Mouse (Mus musculus): ENCODE data around the gene Srcin1. TPM values are rescaled to one million over a fixed set of nuclear protein-coding genes. Genes with fewer than 3 reads are reported as not detected.
A peak's percentile ranks its signal among the peaks of the same experiment; 100 is the strongest.

Gene Srcin1
- polyA plus RNA-seq (2015; fragmentation: Nextera tagmentation; extraction: Ambion mirVana): 0.03 and 0.08 TPM in 2 replicates

DNA sequence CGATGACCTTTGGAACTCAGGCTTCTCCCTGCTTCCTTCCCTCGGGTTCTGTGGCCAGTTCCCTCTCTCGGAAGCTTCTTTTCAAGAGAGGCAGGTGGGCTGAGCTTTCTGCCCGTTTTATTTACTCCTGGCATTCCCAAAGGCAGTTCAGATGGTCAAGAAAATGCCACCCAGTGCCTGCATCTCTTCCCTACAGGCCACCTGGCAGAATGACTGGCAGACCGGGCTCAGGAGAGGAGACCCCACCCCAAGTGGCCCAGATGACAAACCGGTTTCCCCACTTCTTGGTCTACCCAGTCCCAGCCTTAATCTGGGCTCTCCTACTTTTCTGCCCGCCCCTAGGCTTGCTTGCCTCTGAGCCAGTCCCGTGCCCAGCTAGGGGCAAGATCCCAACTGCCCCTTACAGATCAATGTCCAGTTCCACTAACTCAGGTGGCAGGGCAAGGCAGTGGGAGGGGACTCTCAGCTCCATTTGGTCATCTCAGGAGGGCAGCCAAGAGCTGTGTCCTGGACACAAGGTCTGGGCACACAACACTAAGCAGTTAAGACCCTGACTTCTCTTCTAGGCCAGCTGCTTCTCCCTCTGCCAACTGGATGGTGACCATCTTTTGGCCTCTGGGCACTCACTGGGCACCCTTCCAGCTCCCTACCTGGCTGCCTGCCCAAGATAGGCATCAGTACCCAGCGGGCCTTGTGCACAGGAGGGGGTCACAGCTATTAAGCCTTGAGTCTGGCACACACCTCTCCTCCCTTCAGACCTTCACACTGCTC, at the start of gene Srcin1:
TSS of gene Srcin1 (minus strand) at position 51 of the 771 bp plus-strand sequence.
- Histone ChIP-seq H3K27me3 (replicated peaks) (peaks cover 88% of the 10 kb centered on the region), H3K4me1 (peaks cover 17% of the 10 kb centered on the region), H3K27ac (replicated peaks) (no peak within 1 kb of the TSS), H3K4me2 (peak within 1 kb of the TSS; percentile 99), H3K9me3 (no peaks in the 10 kb centered on the region), H3K4me3 (peak within 1 kb of the TSS; percentile 72), H3K9ac (peak within 1 kb of the TSS; percentile 81), H3K36me3 (no peaks in the 10 kb centered on the region)
- ATAC-seq (ENCODE audit: extremely low read depth, insufficient number of reproducible peaks, low FRiP score, low TSS enrichment): no peak
- WGBS: 20% methylated on average over 9 of the region's 9 CpGs

DNA sequence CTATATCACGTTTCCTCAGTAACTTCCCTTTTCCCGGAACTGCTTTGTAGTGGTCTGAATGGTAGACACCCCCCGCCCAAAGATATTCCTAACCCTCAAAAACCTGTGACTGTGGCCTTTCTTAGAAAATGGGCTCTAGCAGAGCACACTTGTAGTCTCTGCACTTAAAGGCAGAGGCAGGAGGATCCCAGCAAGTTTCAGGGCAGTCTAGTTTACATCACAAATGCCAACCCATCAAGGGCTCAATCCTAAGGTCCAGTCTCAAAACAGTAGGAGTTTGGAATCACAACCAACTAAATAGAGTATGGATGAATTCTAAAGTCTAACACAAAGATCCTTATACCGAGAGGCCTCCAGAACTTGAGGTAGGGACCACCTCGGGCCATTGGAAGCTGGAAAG, 49.6 kb upstream of the Srcin1 start:
- no peaks in the 10 kb centered on the region for H3K36me3 ChIP-seq
- H3K27ac ChIP-seq (replicated peaks): no peak overlapping the region
- WGBS: 59% methylated on average over 5 of the region's 5 CpGs
- no peak overlapping the region for H3K9ac ChIP-seq
- ATAC-seq (ENCODE audit: extremely low read depth, insufficient number of reproducible peaks, low FRiP score, low TSS enrichment): no peak
- H3K4me1 ChIP-seq: peaks cover 32% of the 10 kb centered on the region
- no peaks in the 10 kb centered on the region for H3K9me3 ChIP-seq
- peaks cover 83% of the 10 kb centered on the region for H3K27me3 ChIP-seq (replicated peaks)
- no peak overlapping the region for H3K4me2 ChIP-seq
- H3K4me3 ChIP-seq: no peak overlapping the region

DNA sequence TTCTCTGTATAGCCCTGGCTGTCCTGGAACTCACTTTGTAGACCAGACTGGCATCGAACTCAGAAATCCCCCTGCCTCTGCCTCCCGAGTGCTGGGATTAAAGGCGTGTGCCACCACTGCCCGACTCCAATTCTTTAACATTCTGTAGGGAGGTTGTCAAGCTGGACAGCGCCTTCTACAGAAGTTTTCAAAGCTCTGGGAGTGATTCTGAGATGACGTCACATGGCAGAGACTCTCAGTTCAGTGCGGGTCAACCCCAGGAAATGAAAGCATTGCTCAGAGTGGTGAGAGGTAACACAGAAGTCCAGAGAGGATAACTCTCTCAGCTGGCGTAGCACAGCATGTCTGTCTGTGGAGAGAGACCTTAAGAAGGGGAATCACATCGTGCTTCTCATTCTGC, 47.2 kb upstream of the Srcin1 start:
- no peak overlapping the region for H3K9ac ChIP-seq
- peaks cover 15% of the 10 kb centered on the region for H3K4me1 ChIP-seq
- H3K36me3 ChIP-seq: no peaks in the 10 kb centered on the region
- H3K27me3 ChIP-seq (replicated peaks): peaks cover 78% of the 10 kb centered on the region
- no peak for ATAC-seq (ENCODE audit: extremely low read depth, insufficient number of reproducible peaks, low FRiP score, low TSS enrichment)
- H3K9me3 ChIP-seq: no peaks in the 10 kb centered on the region
- 48% methylated on average over 9 of the region's 9 CpGs for WGBS
- no peak overlapping the region for H3K4me3 ChIP-seq
- no peak overlapping the region for H3K27ac ChIP-seq (replicated peaks)
- no peak overlapping the region for H3K4me2 ChIP-seq

DNA sequence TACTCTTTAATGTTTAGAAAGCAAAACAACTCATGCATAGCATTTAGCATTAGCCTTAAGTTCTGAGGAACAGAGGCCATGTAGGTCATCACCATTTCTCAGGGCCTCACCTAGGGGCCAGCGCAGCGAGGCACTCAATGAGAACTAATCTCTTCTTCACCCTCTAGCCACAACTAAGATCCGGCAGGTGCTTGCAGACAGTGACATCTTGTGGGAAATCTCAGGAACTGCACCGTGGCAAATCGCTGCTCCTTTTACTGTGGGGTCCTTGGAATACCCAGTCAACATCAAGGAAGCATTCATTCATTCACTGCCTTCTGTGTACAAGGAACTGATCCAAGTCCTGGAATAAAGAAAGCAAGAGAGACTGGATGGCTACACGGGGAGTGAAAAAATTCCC, 46.5 kb upstream of the Srcin1 start:
- peaks cover 8% of the 10 kb centered on the region for H3K4me1 ChIP-seq
- no peak overlapping the region for H3K4me3 ChIP-seq
- H3K9ac ChIP-seq: no peak overlapping the region
- peaks cover 78% of the 10 kb centered on the region for H3K27me3 ChIP-seq (replicated peaks)
- H3K4me2 ChIP-seq: no peak overlapping the region
- no peaks in the 10 kb centered on the region for H3K9me3 ChIP-seq
- H3K36me3 ChIP-seq: no peaks in the 10 kb centered on the region
- H3K27ac ChIP-seq (replicated peaks): no peak overlapping the region
- ATAC-seq (ENCODE audit: extremely low read depth, insufficient number of reproducible peaks, low FRiP score, low TSS enrichment): 0 out of 2 replicates have a peak, but pooled peaks have one; percentile 25
- WGBS: 1% methylated on average over 6 of the region's 6 CpGs

DNA sequence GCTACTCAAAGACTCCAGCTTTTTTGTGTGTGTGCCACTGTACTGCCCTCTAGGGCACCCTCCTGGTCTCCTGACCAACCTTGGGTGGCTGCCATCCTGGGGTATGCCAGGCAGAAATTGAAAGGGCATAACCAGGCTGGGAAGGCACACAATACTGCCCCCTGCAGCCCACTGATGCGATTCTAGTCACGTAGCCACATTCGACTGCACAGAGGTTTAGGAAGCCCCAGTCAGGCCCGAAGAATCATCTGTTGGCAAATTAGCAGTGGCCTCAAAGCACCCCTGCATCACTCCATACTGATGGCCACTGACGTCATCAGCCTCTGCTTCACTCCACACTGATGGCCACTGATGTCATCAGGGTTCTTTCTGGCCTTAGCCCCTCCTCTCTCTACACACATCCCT, 43.4 kb upstream of the Srcin1 start:
- peaks cover 68% of the 10 kb centered on the region for H3K27me3 ChIP-seq (replicated peaks)
- no peak for ATAC-seq (ENCODE audit: extremely low read depth, insufficient number of reproducible peaks, low FRiP score, low TSS enrichment)
- H3K4me2 ChIP-seq: no peak overlapping the region
- H3K9ac ChIP-seq: no peak overlapping the region
- H3K4me3 ChIP-seq: no peak overlapping the region
- 60% methylated on average over 5 of the region's 5 CpGs for WGBS
- H3K9me3 ChIP-seq: no peaks in the 10 kb centered on the region
- H3K4me1 ChIP-seq: no peaks in the 10 kb centered on the region
- H3K36me3 ChIP-seq: no peaks in the 10 kb centered on the region
- H3K27ac ChIP-seq (replicated peaks): no peak overlapping the region

DNA sequence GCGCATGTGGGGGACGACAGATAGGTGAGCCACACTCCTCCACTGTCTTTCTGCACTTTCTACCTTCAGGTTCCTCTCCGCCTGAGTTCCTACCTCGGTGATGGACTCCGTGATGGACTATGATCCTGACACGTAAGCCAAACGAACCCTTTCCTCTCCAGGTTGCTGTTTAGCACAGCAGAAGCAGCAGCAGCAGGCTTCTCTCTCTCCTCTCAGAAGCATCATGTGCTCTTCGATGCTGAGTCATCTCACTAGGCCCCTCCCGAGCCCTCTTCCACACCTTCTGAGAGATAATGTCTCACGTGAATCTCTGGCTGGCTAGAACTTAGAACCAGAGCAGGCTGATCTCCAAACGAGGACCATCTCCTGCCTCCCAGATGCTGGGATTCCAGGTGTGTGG, 42.4 kb upstream of the Srcin1 start:
- Histone ChIP-seq H3K9ac (no peak overlapping the region), H3K4me3 (no peak overlapping the region), H3K36me3 (no peaks in the 10 kb centered on the region), H3K4me1 (no peaks in the 10 kb centered on the region), H3K27ac (replicated peaks) (no peak overlapping the region), H3K9me3 (no peaks in the 10 kb centered on the region), H3K4me2 (no peak overlapping the region), H3K27me3 (replicated peaks) (peaks cover 57% of the 10 kb centered on the region)
- no peak for ATAC-seq (ENCODE audit: extremely low read depth, insufficient number of reproducible peaks, low FRiP score, low TSS enrichment)
- 51% methylated on average over 11 of the region's 11 CpGs for WGBS

DNA sequence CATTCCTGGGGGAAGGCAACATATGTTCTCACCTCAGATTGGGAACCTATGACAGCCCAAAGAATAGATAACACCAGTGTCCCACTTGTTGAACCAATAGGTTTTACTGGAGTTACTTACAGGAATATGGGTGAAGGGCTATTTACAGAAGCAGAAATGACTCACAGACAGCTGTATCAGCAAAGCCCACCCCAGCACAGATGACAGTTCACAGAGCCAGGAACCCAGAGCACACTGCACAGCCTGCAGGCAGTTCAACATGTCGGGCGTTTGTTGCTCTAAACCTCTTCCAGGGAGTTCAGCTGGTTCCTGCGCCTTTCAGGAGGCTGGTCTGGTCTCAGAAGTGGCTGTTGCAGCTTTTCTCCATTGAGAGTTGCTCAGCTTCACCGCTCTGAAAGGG, 39.3 kb upstream of the Srcin1 start:
- H3K4me3 ChIP-seq: no peak overlapping the region
- no peak overlapping the region for H3K27ac ChIP-seq (replicated peaks)
- ATAC-seq (ENCODE audit: extremely low read depth, insufficient number of reproducible peaks, low FRiP score, low TSS enrichment): no peak
- H3K9ac ChIP-seq: no peak overlapping the region
- no peaks in the 10 kb centered on the region for H3K36me3 ChIP-seq
- H3K4me2 ChIP-seq: no peak overlapping the region
- no peaks in the 10 kb centered on the region for H3K4me1 ChIP-seq
- 65% methylated on average over 4 of the region's 4 CpGs for WGBS
- peaks cover 59% of the 10 kb centered on the region for H3K27me3 ChIP-seq (replicated peaks)
- H3K9me3 ChIP-seq: no peaks in the 10 kb centered on the region

DNA sequence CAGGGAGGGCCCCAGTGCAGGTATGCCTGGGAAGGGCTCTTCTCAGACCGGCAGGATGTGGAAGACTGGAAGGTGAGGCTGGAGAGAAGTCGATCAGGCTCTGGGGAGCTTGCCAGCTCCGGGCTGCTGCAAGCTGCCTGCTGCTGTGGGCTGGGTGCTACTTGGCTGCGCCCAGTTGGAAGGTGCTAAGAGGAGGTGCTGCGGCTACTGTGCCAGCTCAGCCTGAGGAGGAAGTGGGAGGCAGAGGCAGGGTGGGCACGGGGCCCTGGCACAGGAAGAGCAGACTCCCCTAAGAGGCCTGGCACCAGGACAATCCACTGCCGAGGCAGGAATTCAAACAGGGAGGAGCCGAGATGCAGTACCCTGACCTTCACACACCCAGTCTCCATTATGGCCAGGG, 35.1 kb upstream of the Srcin1 start:
- 60% methylated on average over 8 of the region's 8 CpGs for WGBS
- no peak overlapping the region for H3K4me2 ChIP-seq
- H3K27me3 ChIP-seq (replicated peaks): peaks cover 40% of the 10 kb centered on the region
- no peak for ATAC-seq (ENCODE audit: extremely low read depth, insufficient number of reproducible peaks, low FRiP score, low TSS enrichment)
- no peaks in the 10 kb centered on the region for H3K36me3 ChIP-seq
- H3K27ac ChIP-seq (replicated peaks): no peak overlapping the region
- H3K4me3 ChIP-seq: no peak overlapping the region
- no peaks in the 10 kb centered on the region for H3K9me3 ChIP-seq
- H3K4me1 ChIP-seq: no peaks in the 10 kb centered on the region
- no peak overlapping the region for H3K9ac ChIP-seq

DNA sequence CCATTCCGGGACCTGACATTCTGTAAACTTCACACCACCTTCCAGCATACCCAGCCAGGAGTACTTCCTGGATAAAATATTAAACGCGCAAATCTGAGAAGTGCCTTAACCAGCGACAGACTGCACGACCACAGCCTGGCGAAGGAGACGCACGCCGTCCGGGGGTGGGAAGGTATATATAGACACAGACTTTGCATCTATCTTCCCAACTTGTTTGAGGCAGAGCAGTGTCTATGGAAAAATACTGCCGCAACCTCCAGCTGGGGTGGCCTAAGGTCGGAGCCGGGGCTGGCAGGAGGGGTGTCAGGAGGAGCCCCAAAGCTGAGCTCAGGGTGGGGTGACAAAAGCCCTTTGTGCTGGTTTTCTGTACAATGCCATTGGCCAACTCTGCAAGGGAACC, 33.8 kb upstream of the Srcin1 start:
- H3K27ac ChIP-seq (replicated peaks): no peak overlapping the region
- 81% methylated on average over 13 of the region's 13 CpGs for WGBS

DNA sequence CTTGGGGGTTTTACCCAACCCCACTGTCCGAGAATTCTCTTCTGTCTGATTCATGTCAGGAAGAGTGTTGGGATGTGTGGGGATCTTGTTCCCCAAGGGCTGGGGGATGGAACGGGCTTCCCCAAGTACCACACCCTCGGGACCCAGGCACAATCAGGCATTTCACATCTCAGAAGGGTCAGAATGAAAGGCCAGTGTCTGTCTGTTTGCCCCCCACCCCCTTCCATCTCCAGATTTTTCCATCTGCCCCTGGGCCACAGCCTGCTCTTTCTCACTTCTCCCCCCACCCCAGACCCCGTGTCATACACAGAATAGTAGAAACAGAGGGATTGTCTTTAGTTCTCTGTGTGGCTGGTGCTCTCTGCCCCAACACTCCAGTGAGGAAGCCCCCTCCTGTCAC, 32.9 kb upstream of the Srcin1 start:
- 56% methylated on average over 4 of the region's 4 CpGs for WGBS
- ATAC-seq (ENCODE audit: extremely low read depth, insufficient number of reproducible peaks, low FRiP score, low TSS enrichment): no peak
- Histone ChIP-seq H3K27ac (replicated peaks) (no peak overlapping the region), H3K4me1 (no peaks in the 10 kb centered on the region), H3K9me3 (no peaks in the 10 kb centered on the region), H3K4me3 (no peak overlapping the region), H3K36me3 (no peaks in the 10 kb centered on the region), H3K27me3 (replicated peaks) (peaks cover 46% of the 10 kb centered on the region), H3K4me2 (no peak overlapping the region), H3K9ac (no peak overlapping the region)

More for the DNA sequence above, 33.8 kb upstream of the Srcin1 start:
- Histone ChIP-seq H3K9ac (no peak overlapping the region), H3K27me3 (replicated peaks) (peaks cover 44% of the 10 kb centered on the region), H3K4me3 (no peak overlapping the region), H3K4me1 (no peaks in the 10 kb centered on the region), H3K9me3 (no peaks in the 10 kb centered on the region), H3K4me2 (no peak overlapping the region), H3K36me3 (no peaks in the 10 kb centered on the region)
- ATAC-seq (ENCODE audit: extremely low read depth, insufficient number of reproducible peaks, low FRiP score, low TSS enrichment): no peak

DNA sequence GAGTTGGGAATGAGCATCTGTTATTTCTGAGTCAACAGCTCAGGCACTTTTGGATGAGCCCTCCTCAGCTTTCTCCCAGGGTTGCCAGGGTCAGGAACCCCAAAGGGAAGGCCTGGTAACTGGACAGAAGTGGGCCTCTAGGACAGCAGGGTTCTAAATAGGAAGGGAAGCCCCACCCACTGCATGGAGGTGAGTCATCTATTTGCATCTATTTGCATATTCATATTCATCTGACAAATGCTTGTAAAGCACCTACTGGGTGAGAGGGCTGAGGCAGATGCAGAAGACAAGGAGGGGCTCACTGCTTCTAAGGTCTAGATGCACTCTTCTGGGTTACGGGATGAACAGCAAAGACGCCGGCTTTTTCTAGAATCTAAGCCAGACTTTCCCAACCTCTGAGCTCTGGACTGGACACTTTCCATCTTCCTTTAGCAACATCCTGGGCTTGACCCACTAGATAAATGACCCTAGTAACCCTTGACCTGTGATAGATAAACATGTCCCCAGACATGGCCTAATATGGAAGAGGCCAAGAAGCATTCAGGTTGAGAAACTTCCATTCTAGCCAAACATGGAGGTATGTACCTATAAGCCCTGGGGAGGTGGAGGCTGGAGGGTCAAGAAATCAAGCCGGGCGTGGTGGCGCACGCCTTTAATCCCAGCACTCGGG, 31.2 kb upstream of the Srcin1 start:
- ATAC-seq (ENCODE audit: extremely low read depth, insufficient number of reproducible peaks, low FRiP score, low TSS enrichment): no peak
- H3K27ac ChIP-seq (replicated peaks): no peak overlapping the region
- H3K9ac ChIP-seq: no peak overlapping the region
- no peaks in the 10 kb centered on the region for H3K4me1 ChIP-seq
- no peak overlapping the region for H3K4me2 ChIP-seq
- peaks cover 42% of the 10 kb centered on the region for H3K27me3 ChIP-seq (replicated peaks)
- no peaks in the 10 kb centered on the region for H3K36me3 ChIP-seq
- 88% methylated on average over 8 of the region's 8 CpGs for WGBS
- no peak overlapping the region for H3K4me3 ChIP-seq
- no peaks in the 10 kb centered on the region for H3K9me3 ChIP-seq

DNA sequence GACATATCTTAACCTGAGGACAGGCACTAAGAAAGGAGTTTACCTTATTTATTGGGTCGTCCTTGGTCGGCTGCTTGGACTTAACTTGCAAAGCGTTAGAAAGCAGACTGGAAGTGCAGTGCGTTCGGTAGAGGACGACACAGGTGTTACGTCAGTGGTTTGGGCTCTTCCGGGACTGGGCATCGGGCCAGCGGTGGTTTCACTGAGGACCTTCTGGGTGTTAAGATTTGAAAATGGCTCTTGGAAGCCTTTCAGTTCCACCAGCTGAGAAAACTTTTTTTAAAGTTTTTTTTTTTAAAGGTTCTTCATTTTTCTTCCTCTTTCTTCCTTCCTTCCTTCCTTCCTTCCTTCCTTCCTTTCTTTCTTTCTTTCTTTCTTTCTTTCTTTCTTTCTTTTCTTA, 27.9 kb upstream of the Srcin1 start:
- 56% methylated on average over 10 of the region's 10 CpGs for WGBS
- H3K9me3 ChIP-seq: no peaks in the 10 kb centered on the region
- no peaks in the 10 kb centered on the region for H3K4me1 ChIP-seq
- H3K36me3 ChIP-seq: no peaks in the 10 kb centered on the region
- peaks cover 22% of the 10 kb centered on the region for H3K27me3 ChIP-seq (replicated peaks)
- ATAC-seq (ENCODE audit: extremely low read depth, insufficient number of reproducible peaks, low FRiP score, low TSS enrichment): no peak
- H3K9ac ChIP-seq: no peak overlapping the region
- H3K4me3 ChIP-seq: no peak overlapping the region
- no peak overlapping the region for H3K27ac ChIP-seq (replicated peaks)
- no peak overlapping the region; the same call in 1 of the 2 replicates for H3K4me2 ChIP-seq
